Mouse (Mus musculus) thymus, postnatal 4 days (tissue): ENCODE data around the gene Fggy.

Experiments used
- DNase-seq: peaks from one replicate; pipeline ENCODE4 v3.0.0; 2021

Gene Fggy

GRCm38 (mm10) chr4:95597208-95597607, 39.9 kb downstream of the Fggy start:
- no peak for DNase-seq

- no peak for DNase-seq
Observed at GRCm38 (mm10) chr4:95601776-95602175, 44.5 kb downstream of the Fggy start.

GRCm38 (mm10) chr4:95603254-95603653, 45.9 kb downstream of the Fggy start:
- no peak for DNase-seq

- no peak for DNase-seq
Observed at GRCm38 (mm10) chr4:95610663-95611062, 53.4 kb downstream of the Fggy start.

GRCm38 (mm10) chr4:95611390-95611789, 54.1 kb downstream of the Fggy start:
- DNase-seq = no peak

- no peak for DNase-seq
Observed at GRCm38 (mm10) chr4:95621046-95621445, 63.7 kb downstream of the Fggy start.

GRCm38 (mm10) chr4:95624696-95625095, 67.4 kb downstream of the Fggy start:
- no peak for DNase-seq

GRCm38 (mm10) chr4:95625651-95626050, 68.3 kb downstream of the Fggy start:
- no peak for DNase-seq

GRCm38 (mm10) chr4:95626186-95626585, 68.9 kb downstream of the Fggy start:
- DNase-seq = no peak

GRCm38 (mm10) chr4:95634903-95635302, 77.6 kb downstream of the Fggy start:
- DNase-seq = no peak

- no peak for DNase-seq
Observed at GRCm38 (mm10) chr4:95636937-95637749, 79.8 kb downstream of the Fggy start.

GRCm38 (mm10) chr4:95638063-95638462, 80.8 kb downstream of the Fggy start:
- no peak for DNase-seq

GRCm38 (mm10) chr4:95640831-95641230, 83.5 kb downstream of the Fggy start:
- no peak for DNase-seq

- DNase-seq = no peak
Observed at GRCm38 (mm10) chr4:95644048-95644447, 86.7 kb downstream of the Fggy start.

GRCm38 (mm10) chr4:95648801-95649551, 91.7 kb downstream of the Fggy start:
- no peak for DNase-seq

GRCm38 (mm10) chr4:95649552-95649905, 92.2 kb downstream of the Fggy start:
- no peak for DNase-seq

- DNase-seq = no peak
Observed at GRCm38 (mm10) chr4:95649980-95650379, 92.7 kb downstream of the Fggy start.

- DNase-seq = no peak
Observed at GRCm38 (mm10) chr4:95652044-95652443, 94.7 kb downstream of the Fggy start.

GRCm38 (mm10) chr4:95653296-95653912, 96.1 kb downstream of the Fggy start:
- no peak for DNase-seq

- DNase-seq = no peak
Observed at GRCm38 (mm10) chr4:95653913-95654301, 96.6 kb downstream of the Fggy start.

- no peak for DNase-seq
Observed at GRCm38 (mm10) chr4:95659024-95659423, 101.7 kb downstream of the Fggy start.

- DNase-seq = no peak
Observed at GRCm38 (mm10) chr4:95663596-95663995, 106.3 kb downstream of the Fggy start.

GRCm38 (mm10) chr4:95664327-95664726, 107.0 kb downstream of the Fggy start:
- no peak for DNase-seq
